Mouse (Mus musculus): ENCODE measurements at regions not wholly inside any gene's neighbourhood (a gene's known extent, or its start where the extent isn't known, plus 50 kb on each side); places are given as distances from the start of the nearest gene placed in this dataset.
A peak's percentile ranks its signal among the peaks of the same experiment; 100 is the strongest.

GRCm38 (mm10) chr12:46138646-46139045 is 680.1 kb downstream of the Nova1 start:
- in situ Hi-C loops (cut with MboI; ENCODE audit: low pct_unique_long_range_greater_than_20kb) = no loop called here
- no peak for ATAC-seq
- TF ChIP-seq CTCF (IDR thresholded peaks at IDR 0.05) = no peak
- ChIA-PET CTCF (no interaction called here), POLR2A (no interaction called here)
- peak; percentile 7 for DNase-seq (ENCODE audit: low read depth, low spot score)
- H3K27me3 ChIP-seq = no peaks in the 10 kb centered on the region

- CTCF ChIA-PET = no interaction called here
- ATAC-seq (no peak), DNase-seq (ENCODE audit: low read depth, low spot score) (no peak)
- no peak for TF ChIP-seq CTCF (IDR thresholded peaks at IDR 0.05)
- in situ Hi-C loops (cut with MboI; ENCODE audit: low pct_unique_long_range_greater_than_20kb) = no loop called here
- H3K27me3 ChIP-seq = no peaks in the 10 kb centered on the region
- POLR2A ChIA-PET = no interaction called here
These were observed 692.9 kb downstream of the Nova1 start for GRCm38 (mm10) chr12:46125867-46126266.

GRCm38 (mm10) chr12:46111352-46111751 is 707.4 kb downstream of the Nova1 start:
- H3K27me3 ChIP-seq = no peaks in the 10 kb centered on the region
- CTCF ChIA-PET = no interaction called here
- in situ Hi-C loops (cut with MboI; ENCODE audit: low pct_unique_long_range_greater_than_20kb) = no loop called here
- POLR2A ChIA-PET = no interaction called here
- TF ChIP-seq CTCF (IDR thresholded peaks at IDR 0.05) = no peak
- no peak for DNase-seq (ENCODE audit: low read depth, low spot score)
- ATAC-seq = no peak

GRCm38 (mm10) chr12:46083356-46083755 is 735.4 kb downstream of the Nova1 start:
- DNase-seq (ENCODE audit: low read depth, low spot score) (no peak), ATAC-seq (no peak)
- H3K27me3 ChIP-seq = no peaks in the 10 kb centered on the region
- in situ Hi-C loops (cut with MboI; ENCODE audit: low pct_unique_long_range_greater_than_20kb) = no loop called here
- CTCF ChIA-PET = no interaction called here
- POLR2A ChIA-PET = no interaction called here
- no peak for TF ChIP-seq CTCF (IDR thresholded peaks at IDR 0.05)

GRCm38 (mm10) chr12:46075789-46076217 is 742.9 kb downstream of the Nova1 start:
- no peak for DNase-seq (ENCODE audit: low read depth, low spot score)
- ATAC-seq = no peak
- H3K27me3 ChIP-seq = no peaks in the 10 kb centered on the region
- ChIA-PET CTCF (no interaction called here), POLR2A (no interaction called here)
- TF ChIP-seq CTCF (IDR thresholded peaks at IDR 0.05) = no peak
- in situ Hi-C loops (cut with MboI; ENCODE audit: low pct_unique_long_range_greater_than_20kb) = no loop called here

- no peak for ATAC-seq
These were observed 743.4 kb downstream of the Nova1 start for GRCm38 (mm10) chr12:46075355-46075754.

GRCm38 (mm10) chr12:46066896-46067295 is 751.8 kb downstream of the Nova1 start:
- ATAC-seq (no peak), DNase-seq (ENCODE audit: low read depth, low spot score) (no peak)
- CTCF ChIA-PET = no interaction called here
- POLR2A ChIA-PET = no interaction called here
- TF ChIP-seq CTCF (IDR thresholded peaks at IDR 0.05) = no peak
- in situ Hi-C loops (cut with MboI; ENCODE audit: low pct_unique_long_range_greater_than_20kb) = loop anchor here (5.0 kb wide), 1 partner anchor 45 kb away; no protein-coding TSS in a partner anchor
- H3K27me3 ChIP-seq = no peaks in the 10 kb centered on the region

More at GRCm38 (mm10) chr12:46075355-46075754, 743.4 kb downstream of the Nova1 start:
- no peak for TF ChIP-seq CTCF (IDR thresholded peaks at IDR 0.05)
- no peaks in the 10 kb centered on the region for H3K27me3 ChIP-seq
- DNase-seq (ENCODE audit: low read depth, low spot score) = no peak
- CTCF ChIA-PET = no interaction called here
- POLR2A ChIA-PET = no interaction called here
- in situ Hi-C loops (cut with MboI; ENCODE audit: low pct_unique_long_range_greater_than_20kb) = no loop called here

- ChIA-PET POLR2A (no interaction called here), CTCF (no interaction called here)
- no peaks in the 10 kb centered on the region for H3K27me3 ChIP-seq
- TF ChIP-seq CTCF (IDR thresholded peaks at IDR 0.05) = no peak
- ATAC-seq (no peak), DNase-seq (ENCODE audit: low read depth, low spot score) (no peak)
- in situ Hi-C loops (cut with MboI; ENCODE audit: low pct_unique_long_range_greater_than_20kb) = no loop called here
These were observed 778.1 kb downstream of the Nova1 start for GRCm38 (mm10) chr12:46040626-46041025.

GRCm38 (mm10) chr12:46040216-46040615 is 778.5 kb downstream of the Nova1 start:
- in situ Hi-C loops (cut with MboI; ENCODE audit: low pct_unique_long_range_greater_than_20kb) = no loop called here
- ChIA-PET CTCF (no interaction called here), POLR2A (no interaction called here)
- DNase-seq (ENCODE audit: low read depth, low spot score) (no peak), ATAC-seq (no peak)
- H3K27me3 ChIP-seq = no peaks in the 10 kb centered on the region
- no peak for TF ChIP-seq CTCF (IDR thresholded peaks at IDR 0.05)

- ChIA-PET CTCF (no interaction called here), POLR2A (no interaction called here)
- DNase-seq (ENCODE audit: low read depth, low spot score) (no peak), ATAC-seq (no peak)
- in situ Hi-C loops (cut with MboI; ENCODE audit: low pct_unique_long_range_greater_than_20kb) = no loop called here
- TF ChIP-seq CTCF (IDR thresholded peaks at IDR 0.05) = no peak
- no peaks in the 10 kb centered on the region for H3K27me3 ChIP-seq
These were observed 782.1 kb downstream of the Nova1 start for GRCm38 (mm10) chr12:46036540-46037094.

GRCm38 (mm10) chr12:46025266-46025665 is 793.5 kb downstream of the Nova1 start:
- ATAC-seq = no peak
- in situ Hi-C loops (cut with MboI; ENCODE audit: low pct_unique_long_range_greater_than_20kb) = no loop called here
- no peak for DNase-seq (ENCODE audit: low read depth, low spot score)
- CTCF ChIA-PET = no interaction called here
- no peak for TF ChIP-seq CTCF (IDR thresholded peaks at IDR 0.05)
- POLR2A ChIA-PET = no interaction called here
- no peaks in the 10 kb centered on the region for H3K27me3 ChIP-seq

GRCm38 (mm10) chr12:46021546-46021910 is 797.2 kb downstream of the Nova1 start:
- in situ Hi-C loops (cut with MboI; ENCODE audit: low pct_unique_long_range_greater_than_20kb) = loop anchor here (5.0 kb wide), 1 partner anchor 46 kb away; no protein-coding TSS in a partner anchor
- ChIA-PET POLR2A (no interaction called here), CTCF (no interaction called here)
- DNase-seq (ENCODE audit: low read depth, low spot score) (no peak), ATAC-seq (no peak)
- H3K27me3 ChIP-seq = no peaks in the 10 kb centered on the region
- TF ChIP-seq CTCF (IDR thresholded peaks at IDR 0.05) = no peak
